Mouse (Mus musculus): ENCODE measurements around the gene Galntl6. TPM values are rescaled to one million over a fixed set of nuclear protein-coding genes. Genes with fewer than 3 reads are reported as not detected.

The Galntl6 gene
- polyA plus RNA-seq, 1 experiment: not detected

DNA sequence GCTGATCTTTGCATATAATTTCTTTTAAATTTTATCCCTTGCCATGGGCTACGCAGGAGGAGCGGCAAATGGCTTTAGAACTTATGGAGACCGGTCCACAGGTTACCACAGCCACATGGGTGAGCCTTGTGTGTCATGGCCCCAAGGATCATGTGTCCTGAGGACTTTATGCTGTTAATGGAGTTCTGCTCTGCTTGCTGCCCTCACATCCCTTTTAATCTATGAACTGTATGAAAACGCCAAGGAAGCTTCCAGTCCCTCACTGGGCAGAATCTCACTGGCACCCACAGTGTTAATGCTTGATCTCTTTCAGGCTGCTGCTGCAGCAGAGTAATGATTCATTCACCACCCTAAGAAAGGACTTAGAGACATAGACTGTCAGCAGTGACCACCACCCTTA lies 935.1 kb downstream of the Galntl6 start:
- Histone ChIP-seq H3K9me3 (ENCODE audit: control insufficient read depth, low read length) (no peaks in the 10 kb centered on the region), H3K4me1 (ENCODE audit: control insufficient read depth) (no peaks in the 10 kb centered on the region), H3K27me3 (ENCODE audit: control insufficient read depth) (no peaks in the 10 kb centered on the region), H3K36me3 (ENCODE audit: control insufficient read depth) (no peaks in the 10 kb centered on the region), H3K4me3 (replicated peaks) (no peak overlapping the region)
- no peak for TF ChIP-seq TAL1 (IDR thresholded peaks at IDR 0.05; ENCODE audit: low read length)
- TF ChIP-seq GATA1 (IDR thresholded peaks at IDR 0.05; ENCODE audit: low read length): no peak

- H3K36me3 ChIP-seq (ENCODE audit: control insufficient read depth): no peaks in the 10 kb centered on the region
Observed at GRCm38 (mm10) chr8:57974093-57974492, 938.3 kb downstream of the Galntl6 start.

DNA sequence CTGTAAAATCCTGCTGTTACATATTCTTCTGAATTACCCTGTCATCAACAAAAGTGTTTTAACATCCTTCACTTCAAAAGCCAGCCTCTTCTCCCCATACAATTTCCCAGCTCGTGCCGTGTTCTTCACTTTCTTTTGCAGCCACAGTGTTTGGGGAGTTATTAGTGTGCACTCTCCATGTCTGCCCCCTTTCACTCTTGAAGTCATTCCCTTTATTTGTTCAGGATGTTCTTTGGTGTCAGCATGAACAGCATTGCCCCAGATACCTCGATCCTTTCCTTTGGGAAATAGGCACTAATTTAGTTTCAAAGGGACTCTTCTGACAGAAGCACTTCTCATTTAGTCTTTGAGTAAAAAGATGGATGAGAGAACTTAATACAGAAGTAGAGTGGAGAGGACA lies 939.6 kb downstream of the Galntl6 start:
- Histone ChIP-seq H3K36me3 (ENCODE audit: control insufficient read depth) (no peaks in the 10 kb centered on the region), H3K4me3 (replicated peaks) (no peak overlapping the region), H3K27me3 (ENCODE audit: control insufficient read depth) (no peaks in the 10 kb centered on the region), H3K9me3 (ENCODE audit: control insufficient read depth, low read length) (no peaks in the 10 kb centered on the region), H3K4me1 (ENCODE audit: control insufficient read depth) (no peaks in the 10 kb centered on the region)
- TF ChIP-seq GATA1 (IDR thresholded peaks at IDR 0.05; ENCODE audit: low read length): no peak
- no peak for TF ChIP-seq TAL1 (IDR thresholded peaks at IDR 0.05; ENCODE audit: low read length)

More at GRCm38 (mm10) chr8:57974093-57974492, 938.3 kb downstream of the Galntl6 start:
- no peak for TF ChIP-seq TAL1 (IDR thresholded peaks at IDR 0.05; ENCODE audit: low read length)
- TF ChIP-seq GATA1 (IDR thresholded peaks at IDR 0.05; ENCODE audit: low read length): no peak
- Histone ChIP-seq H3K4me3 (replicated peaks) (no peak overlapping the region), H3K4me1 (ENCODE audit: control insufficient read depth) (no peaks in the 10 kb centered on the region), H3K27me3 (ENCODE audit: control insufficient read depth) (no peaks in the 10 kb centered on the region), H3K9me3 (ENCODE audit: control insufficient read depth, low read length) (no peaks in the 10 kb centered on the region)

GRCm38 (mm10) chr8:57966676-57967075 lies 945.8 kb downstream of the Galntl6 start:
- Histone ChIP-seq H3K4me3 (replicated peaks) (no peak overlapping the region), H3K9me3 (ENCODE audit: control insufficient read depth, low read length) (0 out of 2 replicates have a peak, but pooled peaks cover 3% of the 10 kb centered on the region), H3K36me3 (ENCODE audit: control insufficient read depth) (no peaks in the 10 kb centered on the region), H3K4me1 (ENCODE audit: control insufficient read depth) (no peaks in the 10 kb centered on the region), H3K27me3 (ENCODE audit: control insufficient read depth) (no peaks in the 10 kb centered on the region)
- TF ChIP-seq TAL1 (IDR thresholded peaks at IDR 0.05; ENCODE audit: low read length): no peak
- TF ChIP-seq GATA1 (IDR thresholded peaks at IDR 0.05; ENCODE audit: low read length): no peak

DNA sequence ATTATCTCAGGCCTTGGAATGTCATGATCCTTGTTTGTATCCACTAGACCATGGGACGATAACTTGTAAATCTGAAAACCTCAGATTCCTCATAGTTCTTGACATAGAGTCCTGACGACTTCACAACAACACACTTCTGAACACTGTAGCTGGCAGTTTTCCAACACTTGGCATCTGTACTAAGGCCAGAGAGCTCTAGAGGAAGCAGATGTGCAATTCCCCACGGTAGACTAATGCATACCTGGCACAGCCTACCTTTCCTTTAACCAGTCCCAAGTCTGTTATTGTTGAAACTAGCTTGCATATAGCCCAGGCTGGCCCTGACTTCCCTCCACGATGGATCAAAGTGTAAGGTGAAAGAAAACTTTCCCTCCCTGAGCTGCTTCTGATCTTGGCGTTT lies 946.9 kb downstream of the Galntl6 start:
- Histone ChIP-seq H3K4me1 (ENCODE audit: control insufficient read depth) (no peaks in the 10 kb centered on the region), H3K27me3 (ENCODE audit: control insufficient read depth) (no peaks in the 10 kb centered on the region), H3K4me3 (replicated peaks) (no peak overlapping the region), H3K36me3 (ENCODE audit: control insufficient read depth) (no peaks in the 10 kb centered on the region), H3K9me3 (ENCODE audit: control insufficient read depth, low read length) (0 out of 2 replicates have a peak, but pooled peaks cover 3% of the 10 kb centered on the region)
- TF ChIP-seq GATA1 (IDR thresholded peaks at IDR 0.05; ENCODE audit: low read length): no peak
- no peak for TF ChIP-seq TAL1 (IDR thresholded peaks at IDR 0.05; ENCODE audit: low read length)

DNA sequence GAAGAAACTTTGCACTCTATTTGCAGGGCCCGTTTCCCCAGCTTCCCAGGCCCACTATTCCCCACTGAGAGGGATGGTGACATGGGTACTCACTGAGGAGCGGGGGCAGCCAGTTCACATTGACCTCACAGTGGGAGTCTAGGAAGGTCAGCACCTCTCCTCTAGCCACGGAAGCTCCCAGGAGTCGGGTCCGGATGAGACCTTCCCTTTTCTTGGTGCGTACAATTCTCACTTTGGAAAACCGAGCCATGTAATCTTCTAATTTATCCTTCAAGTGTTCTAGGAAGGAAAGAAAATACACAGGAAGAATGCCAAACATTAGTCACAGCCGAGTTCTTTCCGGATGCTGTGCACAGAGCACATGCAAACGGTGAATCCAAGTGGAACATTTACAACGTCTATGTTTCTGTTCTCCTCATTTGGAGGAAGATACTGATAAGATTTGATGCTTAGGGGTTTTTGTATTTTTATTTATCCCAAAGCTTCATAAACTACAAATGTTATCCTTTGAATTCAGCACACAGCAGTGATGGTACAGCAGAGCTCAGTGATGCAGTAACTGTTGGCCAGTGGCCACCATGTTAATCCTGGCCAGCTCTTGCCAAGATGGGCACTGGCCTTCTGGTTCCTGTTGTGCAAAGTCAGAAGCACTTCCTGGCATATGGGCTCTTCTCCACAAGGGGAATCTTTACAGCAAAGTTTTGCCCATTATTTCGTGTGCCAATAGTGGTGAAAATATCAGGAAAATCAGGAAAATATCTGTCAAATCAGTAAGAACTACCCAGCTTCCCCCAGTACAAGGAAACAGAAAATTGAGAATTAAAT lies 949.9 kb downstream of the Galntl6 start:
- H3K36me3 ChIP-seq (ENCODE audit: control insufficient read depth): no peaks in the 10 kb centered on the region
- H3K4me1 ChIP-seq (ENCODE audit: control insufficient read depth): no peaks in the 10 kb centered on the region
- H3K9me3 ChIP-seq (ENCODE audit: control insufficient read depth, low read length): 0 out of 2 replicates have a peak, but pooled peaks cover 4% of the 10 kb centered on the region
- TF ChIP-seq TAL1 (IDR thresholded peaks at IDR 0.05; ENCODE audit: low read length) (no peak), GATA1 (IDR thresholded peaks at IDR 0.05; ENCODE audit: low read length) (no peak)
- no peak overlapping the region for H3K4me3 ChIP-seq (replicated peaks)
- H3K27me3 ChIP-seq (ENCODE audit: control insufficient read depth): no peaks in the 10 kb centered on the region

GRCm38 (mm10) chr8:57959136-57959535 lies 953.3 kb downstream of the Galntl6 start:
- peaks cover 11% of the 10 kb centered on the region for H3K9me3 ChIP-seq (ENCODE audit: control insufficient read depth, low read length)
- no peak overlapping the region for H3K4me3 ChIP-seq (replicated peaks)
- H3K36me3 ChIP-seq (ENCODE audit: control insufficient read depth): no peaks in the 10 kb centered on the region
- no peaks in the 10 kb centered on the region for H3K4me1 ChIP-seq (ENCODE audit: control insufficient read depth)
- TF ChIP-seq GATA1 (IDR thresholded peaks at IDR 0.05; ENCODE audit: low read length): no peak
- no peak for TF ChIP-seq TAL1 (IDR thresholded peaks at IDR 0.05; ENCODE audit: low read length)
- H3K27me3 ChIP-seq (ENCODE audit: control insufficient read depth): no peaks in the 10 kb centered on the region

GRCm38 (mm10) chr8:57958121-57958901 lies 954.1 kb downstream of the Galntl6 start:
- Histone ChIP-seq H3K4me3 (replicated peaks) (no peak overlapping the region), H3K4me1 (ENCODE audit: control insufficient read depth) (no peaks in the 10 kb centered on the region), H3K36me3 (ENCODE audit: control insufficient read depth) (no peaks in the 10 kb centered on the region), H3K9me3 (ENCODE audit: control insufficient read depth, low read length) (peaks cover 9% of the 10 kb centered on the region), H3K27me3 (ENCODE audit: control insufficient read depth) (no peaks in the 10 kb centered on the region)
- TF ChIP-seq TAL1 (IDR thresholded peaks at IDR 0.05; ENCODE audit: low read length): no peak
- no peak for TF ChIP-seq GATA1 (IDR thresholded peaks at IDR 0.05; ENCODE audit: low read length)

DNA sequence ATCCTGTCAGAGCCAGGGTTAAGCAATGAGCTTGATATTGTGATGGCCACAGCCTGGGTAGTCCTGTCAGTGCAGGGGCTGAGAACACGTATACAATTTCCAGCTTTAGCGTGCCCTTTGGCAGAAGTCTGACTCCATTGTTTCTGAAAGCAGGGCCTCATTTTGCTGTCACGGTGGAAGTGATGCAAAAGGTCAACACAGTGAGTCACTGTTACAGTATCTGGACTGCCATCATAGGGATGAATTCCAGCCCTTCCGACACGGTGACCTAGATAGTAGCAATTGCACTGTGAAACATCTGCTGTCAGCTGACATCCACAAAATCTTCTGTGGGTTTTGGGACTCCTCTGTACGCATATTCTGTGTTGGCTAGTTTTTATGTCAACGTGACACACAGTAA lies 956.9 kb downstream of the Galntl6 start:
- H3K9me3 ChIP-seq (ENCODE audit: control insufficient read depth, low read length): peaks cover 9% of the 10 kb centered on the region
- H3K36me3 ChIP-seq (ENCODE audit: control insufficient read depth): no peaks in the 10 kb centered on the region
- H3K27me3 ChIP-seq (ENCODE audit: control insufficient read depth): no peaks in the 10 kb centered on the region
- no peak overlapping the region for H3K4me3 ChIP-seq (replicated peaks)
- TF ChIP-seq GATA1 (IDR thresholded peaks at IDR 0.05; ENCODE audit: low read length): no peak
- no peak for TF ChIP-seq TAL1 (IDR thresholded peaks at IDR 0.05; ENCODE audit: low read length)
- no peaks in the 10 kb centered on the region for H3K4me1 ChIP-seq (ENCODE audit: control insufficient read depth)
